Mouse (Mus musculus) forebrain, embryonic 10.5 days (tissue): Measurements from ENCODE around the gene Il10. TPM values are rescaled to one million over a fixed set of nuclear protein-coding genes. Genes with fewer than 3 reads are reported as not detected.

Experiments used
- DNase-seq: peaks from one replicate; pipeline ENCODE4 v3.0.0-alpha.2; 2017; ENCODE audit warnings: low spot score; ENCODE audit errors: extremely low spot score
- H3K27ac ChIP-seq: fragments of 300-500 bp; sonication (generic); 2 replicates; pipeline ENCODE4 v1.5.1; 2016; ENCODE audit warnings: mild to moderate bottlenecking
- H3K27me3 ChIP-seq: fragments of 300-500 bp; sonication (generic); 2 replicates; pipeline ENCODE4 v1.6.1; 2016; ENCODE audit warnings: mild to moderate bottlenecking; ENCODE audit not compliant: poor library complexity, severe bottlenecking
- H3K36me3 ChIP-seq: fragments of 300-500 bp; sonication (generic); replicated peaks from 2 replicates; pipeline ENCODE4 v1.6.1; 2016; ENCODE audit warnings: mild to moderate bottlenecking, moderate library complexity
- H3K4me1 ChIP-seq: fragments of 300-500 bp; sonication (generic); 2 replicates; pipeline ENCODE4 v1.6.1; 2016
- H3K4me3 ChIP-seq: fragments of 300-500 bp; sonication (generic); 2 replicates; pipeline ENCODE4 v1.5.1; 2016; ENCODE audit warnings: mild to moderate bottlenecking, moderate library complexity
- H3K9me3 ChIP-seq: fragments of 300-500 bp; sonication (generic); 2 replicates; pipeline ENCODE4 v1.6.1; 2016; ENCODE audit warnings: mild to moderate bottlenecking, moderate library complexity
- WGBS: fragments of 180-500 bp; shearing (Covaris S2); methylation state at CpG from one replicate; pipeline ENCODE4 v1.1.7; 2016; 5-methylcytosine and 5-hydroxymethylcytosine counted together
- polyA plus RNA-seq: library from polyadenylated mRNA; unstranded; fragments of >200 nt; fragmentation: Nextera tagmentation; extraction: Ambion mirVana; gene quantifications from 2 replicates; pipeline ENCODE4 v1.2.1, GENCODE M21; 2016

Gene Il10
- polyA plus RNA-seq, 1 experiment from 2014 or later = not detected

GRCm38 (mm10) chr1:131000296-131000695 is 19.3 kb upstream of the Il10 start:
- 92% methylated on average over 3 of the region's 3 CpGs for WGBS
- DNase-seq = no peak
- peaks cover 14% of the 10 kb centered on the region for H3K4me1 ChIP-seq
- no peaks in the 10 kb centered on the region for H3K36me3 ChIP-seq
- no peaks in the 10 kb centered on the region for H3K27me3 ChIP-seq
- H3K9me3 ChIP-seq = no peaks in the 10 kb centered on the region
- no peak overlapping the region for H3K4me3 ChIP-seq
- no peak overlapping the region for H3K27ac ChIP-seq

GRCm38 (mm10) chr1:131002561-131002960 is 17.1 kb upstream of the Il10 start:
- Histone ChIP-seq H3K36me3 (no peaks in the 10 kb centered on the region), H3K4me3 (no peak overlapping the region), H3K27ac (no peak overlapping the region), H3K9me3 (no peaks in the 10 kb centered on the region), H3K27me3 (no peaks in the 10 kb centered on the region), H3K4me1 (peaks cover 14% of the 10 kb centered on the region)
- 96% methylated on average over 2 of the region's 2 CpGs for WGBS
- no peak for DNase-seq

- H3K36me3 ChIP-seq = no peaks in the 10 kb centered on the region
- no peak overlapping the region for H3K27ac ChIP-seq
- no peaks in the 10 kb centered on the region for H3K27me3 ChIP-seq
- 64% methylated on average over 17 of the region's 17 CpGs for WGBS
- H3K9me3 ChIP-seq = no peaks in the 10 kb centered on the region
- H3K4me3 ChIP-seq = no peak overlapping the region
- DNase-seq = no peak
- H3K4me1 ChIP-seq = peaks cover 14% of the 10 kb centered on the region
Measured at GRCm38 (mm10) chr1:131003037-131003922, 16.4 kb upstream of the Il10 start.

- Histone ChIP-seq H3K27ac (no peak overlapping the region), H3K27me3 (no peaks in the 10 kb centered on the region), H3K4me3 (no peak overlapping the region), H3K4me1 (peaks cover 18% of the 10 kb centered on the region), H3K36me3 (no peaks in the 10 kb centered on the region), H3K9me3 (no peaks in the 10 kb centered on the region)
- no peak for DNase-seq
- WGBS = 86% methylated on average over 1 of the region's 1 CpGs
Measured at GRCm38 (mm10) chr1:131006069-131006468, 13.6 kb upstream of the Il10 start.

- Histone ChIP-seq H3K27me3 (no peaks in the 10 kb centered on the region), H3K9me3 (no peaks in the 10 kb centered on the region), H3K36me3 (no peaks in the 10 kb centered on the region), H3K27ac (no peak overlapping the region), H3K4me1 (peaks cover 4% of the 10 kb centered on the region; the same call in 1 of the 2 replicates), H3K4me3 (no peak overlapping the region)
- no peak for DNase-seq
- WGBS = 89% methylated on average over 17 of the region's 17 CpGs
Measured at GRCm38 (mm10) chr1:131010201-131011153, 9.2 kb upstream of the Il10 start.

GRCm38 (mm10) chr1:131012494-131012893 is 7.2 kb upstream of the Il10 start:
- 84% methylated on average over 8 of the region's 8 CpGs for WGBS
- Histone ChIP-seq H3K9me3 (no peaks in the 10 kb centered on the region), H3K4me1 (peaks cover 4% of the 10 kb centered on the region; the same call in 1 of the 2 replicates), H3K36me3 (no peaks in the 10 kb centered on the region), H3K27ac (no peak overlapping the region), H3K4me3 (no peak overlapping the region), H3K27me3 (no peaks in the 10 kb centered on the region)
- DNase-seq = no peak

- Histone ChIP-seq H3K9me3 (no peaks in the 10 kb centered on the region), H3K27ac (no peak overlapping the region), H3K4me1 (peaks cover 4% of the 10 kb centered on the region; the same call in 1 of the 2 replicates), H3K4me3 (no peak overlapping the region), H3K27me3 (no peaks in the 10 kb centered on the region), H3K36me3 (no peaks in the 10 kb centered on the region)
- 95% methylated on average over 5 of the region's 5 CpGs for WGBS
- no peak for DNase-seq
Measured at GRCm38 (mm10) chr1:131013926-131014325, 5.7 kb upstream of the Il10 start.

GRCm38 (mm10) chr1:131015281-131015680 is 4.4 kb upstream of the Il10 start:
- Histone ChIP-seq H3K4me3 (no peak overlapping the region), H3K4me1 (no peaks in the 10 kb centered on the region), H3K36me3 (no peaks in the 10 kb centered on the region), H3K9me3 (no peaks in the 10 kb centered on the region), H3K27ac (no peak overlapping the region), H3K27me3 (0 out of 2 replicates have a peak, but pooled peaks cover 2% of the 10 kb centered on the region)
- DNase-seq = no peak
- 92% methylated on average over 6 of the region's 6 CpGs for WGBS

GRCm38 (mm10) chr1:131015879-131016278 is 3.8 kb upstream of the Il10 start:
- H3K27ac ChIP-seq = no peak overlapping the region
- 92% methylated on average over 7 of the region's 7 CpGs for WGBS
- no peaks in the 10 kb centered on the region for H3K4me1 ChIP-seq
- H3K36me3 ChIP-seq = no peaks in the 10 kb centered on the region
- H3K27me3 ChIP-seq = 0 out of 2 replicates have a peak, but pooled peaks cover 4% of the 10 kb centered on the region
- no peak overlapping the region for H3K4me3 ChIP-seq
- DNase-seq = no peak
- H3K9me3 ChIP-seq = no peaks in the 10 kb centered on the region

GRCm38 (mm10) chr1:131020425-131021310 is 1.0 kb downstream of the Il10 start:
- no peaks in the 10 kb centered on the region for H3K36me3 ChIP-seq
- WGBS = 55% methylated on average over 12 of the region's 12 CpGs
- no peaks in the 10 kb centered on the region for H3K4me1 ChIP-seq
- H3K27me3 ChIP-seq = 0 out of 2 replicates have a peak, but pooled peaks cover 7% of the 10 kb centered on the region
- DNase-seq = no peak
- no peak overlapping the region for H3K27ac ChIP-seq
- H3K9me3 ChIP-seq = no peaks in the 10 kb centered on the region
- no peak overlapping the region for H3K4me3 ChIP-seq

- no peaks in the 10 kb centered on the region for H3K9me3 ChIP-seq
- H3K27me3 ChIP-seq = 0 out of 2 replicates have a peak, but pooled peaks cover 7% of the 10 kb centered on the region
- no peak for DNase-seq
- 78% methylated on average over 9 of the region's 9 CpGs for WGBS
- H3K4me3 ChIP-seq = no peak overlapping the region
- no peaks in the 10 kb centered on the region for H3K4me1 ChIP-seq
- no peaks in the 10 kb centered on the region for H3K36me3 ChIP-seq
- H3K27ac ChIP-seq = no peak overlapping the region
Measured at GRCm38 (mm10) chr1:131021438-131021837, 1.8 kb downstream of the Il10 start.
